Mouse (Mus musculus) midbrain, postnatal 0 days (tissue): ENCODE results near the gene H2-Aa. TPM values are rescaled to one million over a fixed set of nuclear protein-coding genes. Genes with fewer than 3 reads are reported as not detected.

Experiments used
- ATAC-seq: fragments of 200-750 bp; cut with Nextera tagmentation; 2 replicates; pipeline ENCODE4 v1.8.0; 2017; ENCODE audit warnings: moderate number of reproducible peaks, mild to moderate bottlenecking, moderate TSS enrichment, moderate library complexity; ENCODE audit not compliant: low FRiP score
- DNase-seq: peaks from one replicate; pipeline ENCODE4 v3.0.0-alpha.2; 2015; ENCODE audit warnings: low spot score
- H3K27ac ChIP-seq: fragments of 300-500 bp; sonication (generic); 2 replicates; pipeline ENCODE4 v1.5.1; 2014; ENCODE audit warnings: low read depth, mild to moderate bottlenecking, low read length, mixed read lengths
- H3K27me3 ChIP-seq: fragments of 300-500 bp; sonication (generic); 2 replicates; pipeline ENCODE4 v1.6.1; 2014; ENCODE audit warnings: low read length, control low read depth, mixed read lengths; ENCODE audit not compliant: insufficient read depth
- H3K36me3 ChIP-seq: fragments of 300-500 bp; sonication (generic); 2 replicates; pipeline ENCODE4 v1.6.1; 2014; ENCODE audit warnings: low read length, control low read depth, mixed read lengths; ENCODE audit not compliant: insufficient read depth
- H3K4me1 ChIP-seq: fragments of 300-500 bp; sonication (generic); 2 replicates; pipeline ENCODE4 v1.6.1; 2014; ENCODE audit warnings: mild to moderate bottlenecking, control low read depth, antibody characterized with exemption, low read length, mixed read lengths; ENCODE audit not compliant: insufficient read depth
- H3K4me2 ChIP-seq: fragments of 300-500 bp; sonication (generic); 2 replicates; pipeline ENCODE4 v1.6.1; 2014; ENCODE audit warnings: low read depth, mild to moderate bottlenecking, low read length, mixed read lengths; ENCODE audit not compliant: poor library complexity, severe bottlenecking
- H3K4me3 ChIP-seq: fragments of 300-500 bp; sonication (generic); 2 replicates; pipeline ENCODE4 v1.5.1; 2014; ENCODE audit warnings: low read depth, mild to moderate bottlenecking, low read length, moderate library complexity
- H3K9ac ChIP-seq: fragments of 300-500 bp; sonication (generic); replicated peaks from 2 replicates; pipeline ENCODE4 v1.6.1; 2014; ENCODE audit warnings: mild to moderate bottlenecking, low read length, moderate library complexity, mixed read lengths; ENCODE audit not compliant: poor library complexity, severe bottlenecking
- H3K9me3 ChIP-seq: fragments of 300-500 bp; sonication (generic); 2 replicates; pipeline ENCODE4 v1.6.1; 2016; ENCODE audit warnings: low read length, control low read depth
- CTCF ChIP-seq: IDR thresholded peaks from 2 replicates; pipeline ENCODE4 v1.5.1; 2016; ENCODE audit warnings: antibody characterized with exemption, mild to moderate bottlenecking
- WGBS: fragments of 180-500 bp; shearing (Covaris S2); extraction: QIAGEN DNeasy Blood & Tissue Kit; methylation state at CpG from one replicate; pipeline ENCODE4 v1.1.7; 2014; 5-methylcytosine and 5-hydroxymethylcytosine counted together
- polyA plus RNA-seq: library from polyadenylated mRNA; unstranded; fragments of >200 nt; fragmentation: Nextera tagmentation; extraction: Ambion mirVana; gene quantifications from 2 replicates; pipeline ENCODE4 v1.2.1, GENCODE M21; 2015
- total RNA-seq: library from RNA; depleted of rRNA; stranded (reverse); fragments of >200 nt; gene quantifications from 2 replicates; pipeline ENCODE4 v1.2.3, GENCODE M21; 2014

H2-Aa gene
- total and polyA plus RNA-seq, 2 experiments from 2014 or later, result 0.66 to 0.81 TPM

GRCm38 (mm10) chr17:34257594-34258375 is 29.8 kb downstream of the H2-Aa start, which contains the start of gene H2-Ab1:
H2-Ab1 (plus strand) TSS chr17:34257689.
- Histone ChIP-seq H3K36me3 (no peaks in the 10 kb centered on the region), H3K4me1 (no peaks in the 10 kb centered on the region), H3K27ac (no peak within 1 kb of the TSS), H3K9ac (no peak within 1 kb of the TSS), H3K27me3 (no peaks in the 10 kb centered on the region), H3K9me3 (no peaks in the 10 kb centered on the region), H3K4me2 (no peak within 1 kb of the TSS), H3K4me3 (no peak within 1 kb of the TSS)
- peak; percentile 77 for DNase-seq
- 67% methylated on average over 11 of the region's 11 CpGs for WGBS
- no peak for TF ChIP-seq CTCF
- ATAC-seq, result no peak

- no peak overlapping the region for H3K27ac ChIP-seq
- DNase-seq, result no peak
- no peak for ATAC-seq
- H3K4me2 ChIP-seq, result no peak overlapping the region
- TF ChIP-seq CTCF, result no peak
- H3K36me3 ChIP-seq, result no peaks in the 10 kb centered on the region
- H3K27me3 ChIP-seq, result no peaks in the 10 kb centered on the region
- H3K4me3 ChIP-seq, result no peak overlapping the region
- H3K4me1 ChIP-seq, result no peaks in the 10 kb centered on the region
- WGBS, result 84% methylated on average over 5 of the region's 5 CpGs
- no peaks in the 10 kb centered on the region for H3K9me3 ChIP-seq
- H3K9ac ChIP-seq, result no peak overlapping the region
Observed at GRCm38 (mm10) chr17:34256501-34256900, 31.1 kb downstream of the H2-Aa start.

GRCm38 (mm10) chr17:34251666-34252065 is 36.0 kb downstream of the H2-Aa start:
- H3K9ac ChIP-seq, result no peak overlapping the region
- ATAC-seq (no peak), DNase-seq (no peak)
- no peaks in the 10 kb centered on the region for H3K4me1 ChIP-seq
- H3K9me3 ChIP-seq, result no peaks in the 10 kb centered on the region
- TF ChIP-seq CTCF, result peak; percentile 42
- H3K27me3 ChIP-seq, result no peaks in the 10 kb centered on the region
- H3K27ac ChIP-seq, result no peak overlapping the region
- WGBS, result 57% methylated on average over 4 of the region's 4 CpGs
- no peak overlapping the region for H3K4me2 ChIP-seq
- no peaks in the 10 kb centered on the region for H3K36me3 ChIP-seq
- H3K4me3 ChIP-seq, result no peak overlapping the region

- no peaks in the 10 kb centered on the region for H3K9me3 ChIP-seq
- no peak overlapping the region for H3K27ac ChIP-seq
- peak; percentile 86 for DNase-seq
- no peak for ATAC-seq
- no peak overlapping the region for H3K4me3 ChIP-seq
- 17% methylated on average over 4 of the region's 4 CpGs for WGBS
- no peaks in the 10 kb centered on the region for H3K27me3 ChIP-seq
- peak; percentile 89 for TF ChIP-seq CTCF
- H3K4me1 ChIP-seq, result no peaks in the 10 kb centered on the region
- no peaks in the 10 kb centered on the region for H3K36me3 ChIP-seq
- no peak overlapping the region for H3K4me2 ChIP-seq
- no peak overlapping the region for H3K9ac ChIP-seq
Observed at GRCm38 (mm10) chr17:34249878-34250277, 37.7 kb downstream of the H2-Aa start.

- DNase-seq (no peak), ATAC-seq (no peak)
- Histone ChIP-seq H3K9ac (no peak overlapping the region), H3K4me3 (no peak overlapping the region), H3K36me3 (no peaks in the 10 kb centered on the region), H3K27ac (no peak overlapping the region), H3K9me3 (no peaks in the 10 kb centered on the region), H3K27me3 (no peaks in the 10 kb centered on the region), H3K4me2 (no peak overlapping the region), H3K4me1 (no peaks in the 10 kb centered on the region)
- WGBS, result 54% methylated on average over 3 of the region's 3 CpGs
- TF ChIP-seq CTCF, result no peak
Observed at GRCm38 (mm10) chr17:34249361-34249760, 38.3 kb downstream of the H2-Aa start.

- no peaks in the 10 kb centered on the region for H3K9me3 ChIP-seq
- H3K27me3 ChIP-seq, result no peaks in the 10 kb centered on the region
- peak; percentile 14; the same call in 1 of the 2 replicates for TF ChIP-seq CTCF
- H3K36me3 ChIP-seq, result no peaks in the 10 kb centered on the region
- H3K27ac ChIP-seq, result no peak overlapping the region
- H3K4me2 ChIP-seq, result no peak overlapping the region
- no peaks in the 10 kb centered on the region for H3K4me1 ChIP-seq
- H3K4me3 ChIP-seq, result no peak overlapping the region
- WGBS, result 63% methylated on average over 2 of the region's 2 CpGs
- no peak overlapping the region for H3K9ac ChIP-seq
- ATAC-seq, result no peak
- no peak for DNase-seq
Observed at GRCm38 (mm10) chr17:34248764-34249163, 38.9 kb downstream of the H2-Aa start.
